Mouse (Mus musculus): ENCODE measurements around the gene Gigyf1. TPM values are rescaled to one million over a fixed set of nuclear protein-coding genes. Genes with fewer than 3 reads are reported as not detected.

Gigyf1 gene
- total RNA-seq, 1 experiment: 24.7 TPM

GRCm38 (mm10) chr5:137510573-137511390 is 7.6 kb upstream of the Gigyf1 start:
- DNase-seq (ENCODE audit: low read depth, low spot score): no peak
- peak overlapping the region; percentile 95 for H3K9ac ChIP-seq (ENCODE audit: insufficient read depth, low read depth, low read length, poor library complexity, severe bottlenecking)
- H3K4me3 ChIP-seq (ENCODE audit: insufficient read depth in 1 of 2, low read depth in 1 of 2, low read length in 2 of 2, poor library complexity in 1 of 2, severe bottlenecking in 1 of 2): peak overlapping the region; percentile 86 to 98
- H3K27ac ChIP-seq (ENCODE audit: insufficient read depth, low read depth, low read length, poor library complexity, severe bottlenecking): peak overlapping the region; percentile 92
- in situ Hi-C loops (cut with MboI; ENCODE audit: low sequenced_read_pairs in 2 of 2, unreplicated experiment in 2 of 2): no loop called here
- no peak for TF ChIP-seq ZC3H11A (IDR thresholded peaks at IDR 0.05; ENCODE audit: borderline replicate concordance, low read depth, low read length)
- no peak for TF ChIP-seq ZNF384 (IDR thresholded peaks at IDR 0.05; ENCODE audit: low read depth, low read length)
- peaks cover 2 to 13% of the 10 kb centered on the region in 2 experiments; a peak in 3 of 4 replicates for H3K4me1 ChIP-seq (ENCODE audit: control insufficient read depth in 2 of 2, insufficient read depth in 2 of 2, low read length in 2 of 2, poor library complexity in 1 of 2)
- peaks cover 6% of the 10 kb centered on the region; the same call in 1 of the 2 replicates for H3K36me3 ChIP-seq (ENCODE audit: control insufficient read depth, insufficient read depth, low read length, poor library complexity, severe bottlenecking)
- no peaks in the 10 kb centered on the region for H3K9me3 ChIP-seq (ENCODE audit: control insufficient read depth, insufficient read depth, low read depth, low read length)

- in situ Hi-C loops (cut with MboI; ENCODE audit: low sequenced_read_pairs in 2 of 2, unreplicated experiment in 2 of 2): no loop called here
- H3K4me1 ChIP-seq (ENCODE audit: control insufficient read depth in 2 of 2, insufficient read depth in 2 of 2, low read length in 2 of 2, poor library complexity in 1 of 2): peaks cover 4 to 13% of the 10 kb centered on the region in 2 experiments; a peak in 3 of 4 replicates
- H3K27ac ChIP-seq (ENCODE audit: insufficient read depth, low read depth, low read length, poor library complexity, severe bottlenecking): no peak overlapping the region
- no peaks in the 10 kb centered on the region for H3K9me3 ChIP-seq (ENCODE audit: control insufficient read depth, insufficient read depth, low read depth, low read length)
- H3K9ac ChIP-seq (ENCODE audit: insufficient read depth, low read depth, low read length, poor library complexity, severe bottlenecking): peak overlapping the region; percentile 95
- TF ChIP-seq HCFC1 (IDR thresholded peaks at IDR 0.05; ENCODE audit: borderline replicate concordance, insufficient read depth, low read length) (no peak), MAFK (IDR thresholded peaks at IDR 0.05; ENCODE audit: insufficient read depth, low read depth, low read length) (no peak), ZNF384 (IDR thresholded peaks at IDR 0.05; ENCODE audit: low read depth, low read length) (no peak), ZC3H11A (IDR thresholded peaks at IDR 0.05; ENCODE audit: borderline replicate concordance, low read depth, low read length) (no peak), CHD2 (IDR thresholded peaks at IDR 0.05; ENCODE audit: low read depth, low read length) (no peak)
- no peak for DNase-seq (ENCODE audit: low read depth, low spot score)
- peak overlapping the region; percentile 86 to 98 for H3K4me3 ChIP-seq (ENCODE audit: insufficient read depth in 1 of 2, low read depth in 1 of 2, low read length in 2 of 2, poor library complexity in 1 of 2, severe bottlenecking in 1 of 2)
- H3K36me3 ChIP-seq (ENCODE audit: control insufficient read depth, insufficient read depth, low read length, poor library complexity, severe bottlenecking): peaks cover 6% of the 10 kb centered on the region; the same call in 1 of the 2 replicates
Observed at GRCm38 (mm10) chr5:137511706-137512105, 6.6 kb upstream of the Gigyf1 start.

DNA sequence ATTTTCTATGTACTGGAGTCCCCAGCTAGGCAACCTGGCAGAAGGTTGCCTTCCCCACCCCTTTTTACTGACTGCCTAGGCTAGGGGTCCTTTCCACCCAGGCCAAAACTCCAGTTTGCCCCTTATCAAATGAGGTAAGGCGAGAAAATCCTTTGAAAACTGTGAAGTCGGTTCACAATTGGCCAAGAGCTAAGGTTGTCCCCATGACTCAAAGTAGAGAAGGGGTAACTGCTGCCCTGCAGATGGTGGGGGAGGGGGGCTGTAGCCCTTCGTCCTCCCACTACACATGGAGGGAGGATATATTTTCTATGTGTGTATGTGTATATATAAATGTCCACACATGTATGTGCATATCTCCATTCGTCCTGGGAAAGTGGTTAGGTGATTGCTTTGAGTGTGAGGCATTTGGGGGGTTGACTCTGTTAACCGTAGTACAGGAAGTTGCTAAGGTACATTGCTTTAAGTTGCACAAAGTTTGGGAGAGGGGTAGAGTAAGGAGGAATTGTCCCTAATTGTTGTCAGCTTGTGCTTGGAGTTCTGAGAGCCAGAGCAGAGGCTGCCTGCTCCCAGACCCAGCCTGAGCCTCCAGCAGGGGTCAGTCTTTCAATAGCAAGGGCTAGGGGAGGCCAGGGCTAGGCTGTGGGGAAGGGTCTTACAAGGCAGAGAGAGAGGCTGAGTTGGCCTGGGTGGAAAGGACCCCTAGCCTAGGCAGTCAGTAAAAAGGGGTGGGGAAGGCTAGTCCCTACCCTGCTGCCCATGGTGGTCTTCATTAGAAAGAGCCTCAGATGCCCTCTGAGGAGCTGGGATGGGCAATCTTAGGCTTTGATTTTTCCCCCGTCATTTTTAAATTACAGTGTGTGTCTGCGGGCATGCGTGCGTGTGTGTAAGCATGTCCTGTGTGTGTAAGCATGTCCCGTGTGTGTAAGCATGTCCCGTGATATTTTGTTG is 5.2 kb upstream of the Gigyf1 start:
- DNase-seq (ENCODE audit: low read depth, low spot score): no peak
- Histone ChIP-seq H3K36me3 (ENCODE audit: control insufficient read depth, insufficient read depth, low read length, poor library complexity, severe bottlenecking) (peaks cover 11% of the 10 kb centered on the region; the same call in 1 of the 2 replicates), H3K4me3 (ENCODE audit: insufficient read depth in 1 of 2, low read depth in 1 of 2, low read length in 2 of 2, poor library complexity in 1 of 2, severe bottlenecking in 1 of 2) (no peak overlapping the region)

GRCm38 (mm10) chr5:137513951-137514721 is 4.2 kb upstream of the Gigyf1 start:
- H3K4me3 ChIP-seq (ENCODE audit: insufficient read depth in 1 of 2, low read depth in 1 of 2, low read length in 2 of 2, poor library complexity in 1 of 2, severe bottlenecking in 1 of 2): no peak overlapping the region
- no peak overlapping the region for H3K9ac ChIP-seq (ENCODE audit: insufficient read depth, low read depth, low read length, poor library complexity, severe bottlenecking)
- H3K4me1 ChIP-seq (ENCODE audit: control insufficient read depth in 2 of 2, insufficient read depth in 2 of 2, low read length in 2 of 2, poor library complexity in 1 of 2): peaks cover 6 to 19% of the 10 kb centered on the region in 2 experiments; a peak in 3 of 4 replicates
- H3K36me3 ChIP-seq (ENCODE audit: control insufficient read depth, insufficient read depth, low read length, poor library complexity, severe bottlenecking): peaks cover 19% of the 10 kb centered on the region
- no peak for TF ChIP-seq CHD2 (IDR thresholded peaks at IDR 0.05; ENCODE audit: low read depth, low read length)
- TF ChIP-seq ZC3H11A (IDR thresholded peaks at IDR 0.05; ENCODE audit: borderline replicate concordance, low read depth, low read length): no peak
- TF ChIP-seq ZNF384 (IDR thresholded peaks at IDR 0.05; ENCODE audit: low read depth, low read length): no peak
- no peak for TF ChIP-seq MAFK (IDR thresholded peaks at IDR 0.05; ENCODE audit: insufficient read depth, low read depth, low read length)
- TF ChIP-seq HCFC1 (IDR thresholded peaks at IDR 0.05; ENCODE audit: borderline replicate concordance, insufficient read depth, low read length): no peak
- DNase-seq (ENCODE audit: low read depth, low spot score): no peak
- in situ Hi-C loops (cut with MboI; ENCODE audit: low sequenced_read_pairs in 2 of 2, unreplicated experiment in 2 of 2): no loop called here
- no peak overlapping the region for H3K27ac ChIP-seq (ENCODE audit: insufficient read depth, low read depth, low read length, poor library complexity, severe bottlenecking)
- no peaks in the 10 kb centered on the region for H3K9me3 ChIP-seq (ENCODE audit: control insufficient read depth, insufficient read depth, low read depth, low read length)

More for the DNA sequence above, 5.2 kb upstream of the Gigyf1 start:
- H3K9me3 ChIP-seq (ENCODE audit: control insufficient read depth, insufficient read depth, low read depth, low read length): no peaks in the 10 kb centered on the region
- H3K9ac ChIP-seq (ENCODE audit: insufficient read depth, low read depth, low read length, poor library complexity, severe bottlenecking): no peak overlapping the region
- TF ChIP-seq ZC3H11A (IDR thresholded peaks at IDR 0.05; ENCODE audit: borderline replicate concordance, low read depth, low read length): no peak
- no peak for TF ChIP-seq CHD2 (IDR thresholded peaks at IDR 0.05; ENCODE audit: low read depth, low read length)
- no peak for TF ChIP-seq HCFC1 (IDR thresholded peaks at IDR 0.05; ENCODE audit: borderline replicate concordance, insufficient read depth, low read length)
- TF ChIP-seq ZNF384 (IDR thresholded peaks at IDR 0.05; ENCODE audit: low read depth, low read length): no peak
- no peak for TF ChIP-seq MAFK (IDR thresholded peaks at IDR 0.05; ENCODE audit: insufficient read depth, low read depth, low read length)
- in situ Hi-C loops (cut with MboI; ENCODE audit: low sequenced_read_pairs in 2 of 2, unreplicated experiment in 2 of 2): no loop called here
- H3K4me1 ChIP-seq (ENCODE audit: control insufficient read depth in 2 of 2, insufficient read depth in 2 of 2, low read length in 2 of 2, poor library complexity in 1 of 2): peaks cover 6 to 15% of the 10 kb centered on the region in 2 experiments; a peak in 3 of 4 replicates
- no peak overlapping the region for H3K27ac ChIP-seq (ENCODE audit: insufficient read depth, low read depth, low read length, poor library complexity, severe bottlenecking)
